8 mouse cellular contexts compared by ENCODE assay signal in genomic region chr4:9028946-9029345, GRCm38 (mm10).
DNase-seq lines count a peak whose midpoint lies in the region; ATAC-seq and TF ChIP-seq lines count a peak whose summit lies in the region.

No protein-coding gene starts in this region.

- H3K4me1 ChIP-seq in heart, embryonic 10.5 days, result peaks cover 17% of the 10 kb centered on the region
- H3K4me1 ChIP-seq in hindbrain, embryonic 12.5 days, result peaks cover 22% of the 10 kb centered on the region
- H3K4me1 ChIP-seq in liver, postnatal 0 days (ENCODE audit: insufficient read depth), result peaks cover 6% of the 10 kb centered on the region; the same call in 1 of the 2 replicates

- WGBS in heart, embryonic 10.5 days, result 24% methylated on average over 6 of the region's 6 CpGs
- WGBS in hindbrain, embryonic 12.5 days, result 24% methylated on average over 6 of the region's 6 CpGs
- 41% methylated on average over 6 of the region's 6 CpGs for WGBS in liver, postnatal 0 days (ENCODE audit: insufficient replicate concordance)

- H3K9me3 ChIP-seq in heart, embryonic 10.5 days, result no peaks in the 10 kb centered on the region
- H3K9me3 ChIP-seq in hindbrain, embryonic 12.5 days (replicated peaks), result no peaks in the 10 kb centered on the region
- no peaks in the 10 kb centered on the region for H3K9me3 ChIP-seq in liver, postnatal 0 days (ENCODE audit: low read length)

- H3K36me3 ChIP-seq in heart, embryonic 10.5 days, result no peaks in the 10 kb centered on the region
- no peaks in the 10 kb centered on the region for H3K36me3 ChIP-seq in hindbrain, embryonic 12.5 days
- no peaks in the 10 kb centered on the region for H3K36me3 ChIP-seq in liver, postnatal 0 days (replicated peaks; ENCODE audit: insufficient read depth, low read length)

- H3K27ac ChIP-seq in heart, embryonic 10.5 days, result peak overlapping the region; percentile 85; the same call in 1 of the 2 replicates
- peak overlapping the region; percentile 23; the same call in 1 of the 2 replicates for H3K27ac ChIP-seq in hindbrain, embryonic 12.5 days
- H3K27ac ChIP-seq in liver, postnatal 0 days (ENCODE audit: low read depth), result no peak overlapping the region

- no peak for TF ChIP-seq CTCF in liver, postnatal 0 days (IDR thresholded peaks at IDR 0.05; ENCODE audit: low read depth)

- peak overlapping the region; percentile 63 for H3K4me3 ChIP-seq in heart, embryonic 10.5 days
- no peak overlapping the region for H3K4me3 ChIP-seq in hindbrain, embryonic 12.5 days
- peak overlapping the region; percentile 51; the same call in 1 of the 2 replicates for H3K4me3 ChIP-seq in liver, postnatal 0 days (ENCODE audit: low read depth, low read length)

- no peak for TF ChIP-seq EP300 in liver, postnatal 0 days (IDR thresholded peaks at IDR 0.05; ENCODE audit: low read depth)

- ATAC-seq in hindbrain, embryonic 12.5 days (ENCODE audit: low FRiP score), result 0 out of 2 replicates have a peak, but pooled peaks have one; percentile 26
- ATAC-seq in liver, postnatal 0 days, result no peak

- peak overlapping the region; percentile 83 for H3K4me2 ChIP-seq in hindbrain, embryonic 12.5 days (replicated peaks)
- H3K4me2 ChIP-seq in liver, postnatal 0 days (ENCODE audit: low read depth, low read length), result peak overlapping the region; percentile 92

- no peaks in the 10 kb centered on the region for H3K27me3 ChIP-seq in heart, embryonic 10.5 days (ENCODE audit: insufficient read depth, poor library complexity, severe bottlenecking)
- no peaks in the 10 kb centered on the region for H3K27me3 ChIP-seq in hindbrain, embryonic 12.5 days
- no peaks in the 10 kb centered on the region for H3K27me3 ChIP-seq in liver, postnatal 0 days (ENCODE audit: insufficient read depth, low read length)

- no peak for DNase-seq in heart, embryonic 10.5 days (ENCODE audit: low spot score)
- no peak for DNase-seq in heart, postnatal 4 days
- peak; percentile 2 for DNase-seq in NIH3T3 (ENCODE audit: low read depth)
- no peak for DNase-seq in liver, postnatal 0 days
- DNase-seq in testis, postnatal 14 days (ENCODE audit: low spot score), result no peak
- no peak for DNase-seq in spleen, postnatal 10 days (ENCODE audit: low spot score in 2 of 2)
- no peak for DNase-seq in adrenal gland, adult 8-10 months

- no peak overlapping the region for H3K9ac ChIP-seq in hindbrain, embryonic 12.5 days
- H3K9ac ChIP-seq in liver, postnatal 0 days (replicated peaks), result peak overlapping the region; percentile 56; the same call in 1 of the 2 replicates
